Mouse (Mus musculus): ENCODE measurements around the gene Rimbp2. TPM values are rescaled to one million over a fixed set of nuclear protein-coding genes. Genes with fewer than 3 reads are reported as not detected.
"Not testable (repeated sequence)": the region's sequence is repeated elsewhere in the genome, so short reads cannot be mapped to it uniquely, and the experiment has no call there.

Rimbp2 gene
- 0.10 and 0.30 TPM in 2 replicates for polyA plus RNA-seq (2015; fragmentation: Nextera tagmentation; extraction: Ambion mirVana)

- no peaks in the 10 kb centered on the region for H3K36me3 ChIP-seq
- 11% methylated on average over 17 of the region's 17 CpGs for WGBS
- H3K4me3 ChIP-seq, result peak within 1 kb of the TSS; percentile 43
- peaks cover 23% of the 10 kb centered on the region for H3K27me3 ChIP-seq
- H3K27ac ChIP-seq, result no peak within 1 kb of the TSS
- peak within 1 kb of the TSS; percentile 70 for H3K4me2 ChIP-seq
- no peak; the same call in 1 of the 2 replicates for ATAC-seq (replicated peaks; ENCODE audit: insufficient number of reproducible peaks, insufficient read depth, low FRiP score, low read depth)
- H3K9ac ChIP-seq, result peak within 1 kb of the TSS; percentile 25
- H3K4me1 ChIP-seq (replicated peaks), result peaks cover 10% of the 10 kb centered on the region; the same call in 1 of the 2 replicates
- no peaks in the 10 kb centered on the region for H3K9me3 ChIP-seq (replicated peaks)
Measured at GRCm38 (mm10) chr5:128953278-128954070, at the start of gene Rimbp2. Rimbp2 (minus strand) TSS chr5:128953486.

GRCm38 (mm10) chr5:129002571-129003011, 49.3 kb upstream of the Rimbp2 start:
- peak; percentile 74 for ATAC-seq (replicated peaks; ENCODE audit: insufficient number of reproducible peaks, insufficient read depth, low FRiP score, low read depth)
- H3K27me3 ChIP-seq, result no peaks in the 10 kb centered on the region
- H3K4me2 ChIP-seq, result peak overlapping the region; percentile 50
- H3K36me3 ChIP-seq, result no peaks in the 10 kb centered on the region
- peaks cover 38% of the 10 kb centered on the region for H3K4me1 ChIP-seq (replicated peaks)
- H3K9me3 ChIP-seq (replicated peaks), result no peaks in the 10 kb centered on the region
- 0 out of 2 replicates have a peak overlapping the region, but pooled peaks have one; percentile 1 for H3K4me3 ChIP-seq
- no peak overlapping the region; the same call in 1 of the 2 replicates for H3K9ac ChIP-seq
- H3K27ac ChIP-seq, result peak overlapping the region; percentile 76
- WGBS, result 9% methylated on average over 14 of the region's 14 CpGs

- no peak overlapping the region for H3K4me2 ChIP-seq
- no peaks in the 10 kb centered on the region for H3K9me3 ChIP-seq (replicated peaks)
- no peaks in the 10 kb centered on the region for H3K27me3 ChIP-seq
- no peak overlapping the region for H3K27ac ChIP-seq
- ATAC-seq (replicated peaks; ENCODE audit: insufficient number of reproducible peaks, insufficient read depth, low FRiP score, low read depth), result no peak
- peaks cover 26% of the 10 kb centered on the region for H3K4me1 ChIP-seq (replicated peaks)
- no peaks in the 10 kb centered on the region for H3K36me3 ChIP-seq
- no peak overlapping the region for H3K9ac ChIP-seq
- no peak overlapping the region for H3K4me3 ChIP-seq
- WGBS, result 44% methylated on average over 8 of the region's 8 CpGs
Measured at GRCm38 (mm10) chr5:129000706-129001468, 47.6 kb upstream of the Rimbp2 start.

GRCm38 (mm10) chr5:128987141-128987954, 34.1 kb upstream of the Rimbp2 start:
- Histone ChIP-seq H3K4me1 (replicated peaks) (no peaks in the 10 kb centered on the region), H3K9ac (no peak overlapping the region), H3K27me3 (no peaks in the 10 kb centered on the region), H3K36me3 (peaks cover 36% of the 10 kb centered on the region), H3K9me3 (replicated peaks) (no peaks in the 10 kb centered on the region), H3K4me2 (no peak overlapping the region), H3K4me3 (no peak overlapping the region), H3K27ac (no peak overlapping the region)
- ATAC-seq (replicated peaks; ENCODE audit: insufficient number of reproducible peaks, insufficient read depth, low FRiP score, low read depth), result no peak
- 85% methylated on average over 19 of the region's 19 CpGs for WGBS

GRCm38 (mm10) chr5:128985946-128986345, 32.7 kb upstream of the Rimbp2 start:
- no peaks in the 10 kb centered on the region for H3K4me1 ChIP-seq (replicated peaks)
- H3K27me3 ChIP-seq, result no peaks in the 10 kb centered on the region
- H3K9me3 ChIP-seq (replicated peaks), result no peaks in the 10 kb centered on the region
- 90% methylated on average over 13 of the region's 13 CpGs for WGBS
- H3K4me2 ChIP-seq, result no peak overlapping the region
- no peak for ATAC-seq (replicated peaks; ENCODE audit: insufficient number of reproducible peaks, insufficient read depth, low FRiP score, low read depth)
- no peak overlapping the region for H3K9ac ChIP-seq
- no peak overlapping the region for H3K27ac ChIP-seq
- H3K4me3 ChIP-seq, result no peak overlapping the region
- H3K36me3 ChIP-seq, result peaks cover 23% of the 10 kb centered on the region

- Histone ChIP-seq H3K4me2 (no peak overlapping the region), H3K27me3 (no peaks in the 10 kb centered on the region), H3K4me1 (replicated peaks) (no peaks in the 10 kb centered on the region), H3K9me3 (replicated peaks) (no peaks in the 10 kb centered on the region), H3K27ac (no peak overlapping the region), H3K9ac (no peak overlapping the region), H3K36me3 (peaks cover 20% of the 10 kb centered on the region), H3K4me3 (no peak overlapping the region)
- WGBS, result 88% methylated on average over 6 of the region's 6 CpGs
- ATAC-seq (replicated peaks; ENCODE audit: insufficient number of reproducible peaks, insufficient read depth, low FRiP score, low read depth), result no peak
Measured at GRCm38 (mm10) chr5:128984536-128984935, 31.2 kb upstream of the Rimbp2 start.

- 0 out of 2 replicates have a peak, but pooled peaks have one; percentile 35 for ATAC-seq (replicated peaks; ENCODE audit: insufficient number of reproducible peaks, insufficient read depth, low FRiP score, low read depth)
- Histone ChIP-seq H3K27me3 (no peaks in the 10 kb centered on the region), H3K4me2 (no peak overlapping the region), H3K27ac (no peak overlapping the region), H3K9ac (no peak overlapping the region), H3K4me1 (replicated peaks) (no peaks in the 10 kb centered on the region), H3K9me3 (replicated peaks) (no peaks in the 10 kb centered on the region), H3K36me3 (peaks cover 18% of the 10 kb centered on the region), H3K4me3 (no peak overlapping the region)
- WGBS, result 23% methylated on average over 12 of the region's 12 CpGs
Measured at GRCm38 (mm10) chr5:128981607-128982006, 28.3 kb upstream of the Rimbp2 start.

GRCm38 (mm10) chr5:128980857-128981256, 27.6 kb upstream of the Rimbp2 start:
- H3K4me2 ChIP-seq, result no peak overlapping the region
- H3K9me3 ChIP-seq (replicated peaks), result no peaks in the 10 kb centered on the region
- no peak for ATAC-seq (replicated peaks; ENCODE audit: insufficient number of reproducible peaks, insufficient read depth, low FRiP score, low read depth)
- no peak overlapping the region for H3K27ac ChIP-seq
- peaks cover 10% of the 10 kb centered on the region for H3K36me3 ChIP-seq
- H3K27me3 ChIP-seq, result no peaks in the 10 kb centered on the region
- H3K9ac ChIP-seq, result no peak overlapping the region
- no peak overlapping the region for H3K4me3 ChIP-seq
- no peaks in the 10 kb centered on the region for H3K4me1 ChIP-seq (replicated peaks)
- 61% methylated on average over 7 of the region's 7 CpGs for WGBS

GRCm38 (mm10) chr5:128978957-128979356, 25.7 kb upstream of the Rimbp2 start:
- ATAC-seq (replicated peaks; ENCODE audit: insufficient number of reproducible peaks, insufficient read depth, low FRiP score, low read depth), result no peak
- H3K36me3 ChIP-seq, result no peaks in the 10 kb centered on the region
- no peak overlapping the region for H3K4me2 ChIP-seq
- H3K9ac ChIP-seq, result no peak overlapping the region
- WGBS, result 96% methylated on average over 7 of the region's 7 CpGs
- H3K4me1 ChIP-seq (replicated peaks), result no peaks in the 10 kb centered on the region
- no peaks in the 10 kb centered on the region for H3K27me3 ChIP-seq
- H3K9me3 ChIP-seq (replicated peaks), result no peaks in the 10 kb centered on the region
- H3K27ac ChIP-seq, result no peak overlapping the region
- H3K4me3 ChIP-seq, result no peak overlapping the region

GRCm38 (mm10) chr5:128977466-128977865, 24.2 kb upstream of the Rimbp2 start:
- not testable (repeated sequence) for H3K27me3 ChIP-seq; ATAC-seq (replicated peaks; ENCODE audit: insufficient number of reproducible peaks, insufficient read depth, low FRiP score, low read depth); H3K9ac ChIP-seq; H3K4me1 ChIP-seq (replicated peaks); H3K4me3 ChIP-seq; H3K27ac ChIP-seq; H3K36me3 ChIP-seq; H3K4me2 ChIP-seq; H3K9me3 ChIP-seq (replicated peaks)
- WGBS, result 65% methylated on average over 1 of the region's 1 CpGs

GRCm38 (mm10) chr5:128976266-128976665, 23.0 kb upstream of the Rimbp2 start:
- 31% methylated on average over 4 of the region's 4 CpGs for WGBS

More at GRCm38 (mm10) chr5:128976266-128976665, 23.0 kb upstream of the Rimbp2 start:
- Histone ChIP-seq H3K4me3 (no peak overlapping the region), H3K9ac (no peak overlapping the region), H3K9me3 (replicated peaks) (no peaks in the 10 kb centered on the region), H3K36me3 (no peaks in the 10 kb centered on the region), H3K27me3 (no peaks in the 10 kb centered on the region), H3K4me1 (replicated peaks) (no peaks in the 10 kb centered on the region), H3K27ac (no peak overlapping the region), H3K4me2 (no peak overlapping the region)
- no peak for ATAC-seq (replicated peaks; ENCODE audit: insufficient number of reproducible peaks, insufficient read depth, low FRiP score, low read depth)
